Mouse (Mus musculus) ES-E14 (cell line): ENCODE results near the gene Dmac1.

Experiments used
- HCFC1 ChIP-seq: IDR thresholded peaks from 2 replicates; pipeline ENCODE4 v1.6.1; 2012; ENCODE audit warnings: low read length, inconsistent platforms, borderline replicate concordance; ENCODE audit not compliant: insufficient read depth
- ZC3H11A ChIP-seq: IDR thresholded peaks from 2 replicates; pipeline ENCODE4 v1.6.1; 2012; ENCODE audit warnings: low read depth, mild to moderate bottlenecking, inconsistent platforms, low read length, borderline replicate concordance
- ZNF384 ChIP-seq: IDR thresholded peaks from 2 replicates; pipeline ENCODE4 v1.6.1; 2012; ENCODE audit warnings: low read depth, low read length, inconsistent platforms

DNA sequence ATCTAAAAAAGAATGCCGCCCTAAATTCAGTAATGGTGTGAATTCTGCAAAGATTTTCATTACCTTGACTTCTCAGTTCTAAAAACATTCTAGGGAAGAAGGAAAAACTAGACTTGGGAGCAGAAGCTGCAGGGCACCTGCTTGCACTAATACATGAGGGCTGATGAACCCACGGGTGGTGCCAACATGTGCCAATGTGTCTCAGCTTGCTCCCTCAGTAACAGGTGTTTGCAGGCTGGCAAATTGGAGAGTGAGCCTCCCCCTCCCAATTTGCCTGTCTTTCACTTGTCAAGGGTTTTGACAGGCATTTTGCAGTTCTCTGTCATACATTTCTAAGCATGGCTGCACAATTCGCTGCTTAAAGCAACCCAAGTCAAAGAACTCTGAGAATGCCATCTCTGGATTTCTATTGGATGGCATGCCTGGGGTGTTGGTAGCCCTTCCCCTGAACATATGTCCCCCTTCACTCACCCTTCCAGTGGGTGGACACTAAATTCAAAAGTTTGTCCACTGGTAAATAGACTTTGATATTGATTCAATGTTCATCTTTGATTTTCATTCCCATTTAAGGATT lies 14.5 kb downstream of the Dmac1 start:
- TF ChIP-seq ZC3H11A = no peak
- no peak for TF ChIP-seq ZNF384
- no peak for TF ChIP-seq HCFC1
